Mouse (Mus musculus): Measurements from ENCODE around the gene C1qtnf12. TPM values are rescaled to one million over a fixed set of nuclear protein-coding genes. Genes with fewer than 3 reads are reported as not detected.
A peak's percentile ranks its signal among the peaks of the same experiment; 100 is the strongest.

Gene C1qtnf12
- polyA plus RNA-seq, 1 experiment from 2014 or later: 37.6 TPM

DNA sequence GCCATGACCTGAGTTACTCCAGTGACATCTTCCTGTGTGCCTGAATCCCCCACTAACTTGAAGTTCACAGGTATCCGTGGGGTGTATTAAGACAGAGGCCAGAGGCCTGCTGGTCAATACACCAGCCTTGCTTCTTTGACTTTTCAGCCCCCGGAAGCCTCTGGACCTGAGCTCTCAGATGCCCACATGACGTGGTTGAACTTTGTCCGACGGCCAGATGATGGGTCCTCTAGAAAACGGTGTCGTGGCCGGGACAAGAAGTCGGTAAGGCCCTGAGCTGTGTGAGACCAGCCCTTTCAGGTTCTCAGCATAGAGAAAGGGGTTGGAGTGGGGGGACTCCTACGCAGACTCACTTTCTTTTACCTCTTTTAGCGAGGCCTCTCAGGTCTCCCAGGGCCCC is 2.3 kb downstream of the C1qtnf12 start:
- Histone ChIP-seq H3K4me2 (ENCODE audit: low read depth, low read length) (no peak overlapping the region), H3K4me1 (ENCODE audit: control insufficient read depth, insufficient read depth, low read length) (peaks cover 14% of the 10 kb centered on the region), H3K4me3 (replicated peaks; ENCODE audit: low read length) (no peak overlapping the region), H3K9me3 (replicated peaks; ENCODE audit: control insufficient read depth, low read length) (no peaks in the 10 kb centered on the region), H3K36me3 (ENCODE audit: control insufficient read depth, insufficient read depth, low read length) (peaks cover 9% of the 10 kb centered on the region; the same call in 1 of the 2 replicates), H3K9ac (ENCODE audit: low read length) (no peak overlapping the region), H3K27me3 (ENCODE audit: control insufficient read depth, insufficient read depth, low read length) (no peaks in the 10 kb centered on the region), H3K27ac (ENCODE audit: low read length) (no peak overlapping the region)
- WGBS: 94% methylated on average over 11 of the region's 11 CpGs
- ATAC-seq (ENCODE audit: insufficient read depth, low FRiP score): no peak

GRCm38 (mm10) chr4:155969043-155969653 is 7.0 kb downstream of the C1qtnf12 start:
- Histone ChIP-seq H3K27ac (ENCODE audit: low read length) (no peak overlapping the region), H3K9ac (ENCODE audit: low read length) (no peak overlapping the region), H3K4me2 (ENCODE audit: low read depth, low read length) (no peak overlapping the region), H3K4me3 (replicated peaks; ENCODE audit: low read length) (no peak overlapping the region), H3K9me3 (replicated peaks; ENCODE audit: control insufficient read depth, low read length) (no peaks in the 10 kb centered on the region), H3K36me3 (ENCODE audit: control insufficient read depth, insufficient read depth, low read length) (peaks cover 9% of the 10 kb centered on the region; the same call in 1 of the 2 replicates), H3K27me3 (ENCODE audit: control insufficient read depth, insufficient read depth, low read length) (no peaks in the 10 kb centered on the region), H3K4me1 (ENCODE audit: control insufficient read depth, insufficient read depth, low read length) (no peaks in the 10 kb centered on the region)
- peak; percentile 66; the same call in 1 of the 2 replicates for ATAC-seq (ENCODE audit: insufficient read depth, low FRiP score)
- WGBS: 61% methylated on average over 13 of the region's 13 CpGs

DNA sequence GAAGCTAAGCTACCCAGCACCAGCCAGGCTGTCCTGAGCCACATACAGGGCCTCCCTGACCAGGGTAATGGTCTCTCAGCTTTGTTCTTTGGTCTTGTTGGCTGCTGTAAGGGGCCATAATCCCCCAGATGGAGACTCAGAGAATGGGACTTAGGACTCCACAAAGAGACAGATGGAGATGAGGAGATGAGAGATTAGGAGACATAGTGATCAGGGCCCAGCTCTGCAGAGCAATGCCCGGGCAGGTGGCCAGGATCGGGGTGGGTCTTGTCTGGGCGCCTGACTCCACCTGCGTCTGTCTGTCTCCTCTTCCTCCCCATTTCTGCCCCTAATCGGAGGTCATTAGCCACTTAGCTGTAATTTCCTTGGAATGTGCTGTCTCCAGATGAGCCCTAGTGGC is 8.2 kb downstream of the C1qtnf12 start:
- no peaks in the 10 kb centered on the region for H3K9me3 ChIP-seq (replicated peaks; ENCODE audit: control insufficient read depth, low read length)
- no peaks in the 10 kb centered on the region for H3K27me3 ChIP-seq (ENCODE audit: control insufficient read depth, insufficient read depth, low read length)
- no peaks in the 10 kb centered on the region for H3K4me1 ChIP-seq (ENCODE audit: control insufficient read depth, insufficient read depth, low read length)
- peaks cover 7% of the 10 kb centered on the region; the same call in 1 of the 2 replicates for H3K36me3 ChIP-seq (ENCODE audit: control insufficient read depth, insufficient read depth, low read length)
- no peak overlapping the region for H3K4me2 ChIP-seq (ENCODE audit: low read depth, low read length)
- 77% methylated on average over 5 of the region's 5 CpGs for WGBS
- H3K4me3 ChIP-seq (replicated peaks; ENCODE audit: low read length): no peak overlapping the region
- H3K9ac ChIP-seq (ENCODE audit: low read length): 0 out of 2 replicates have a peak overlapping the region, but pooled peaks have one; percentile 3
- H3K27ac ChIP-seq (ENCODE audit: low read length): no peak overlapping the region
- ATAC-seq (ENCODE audit: insufficient read depth, low FRiP score): no peak

DNA sequence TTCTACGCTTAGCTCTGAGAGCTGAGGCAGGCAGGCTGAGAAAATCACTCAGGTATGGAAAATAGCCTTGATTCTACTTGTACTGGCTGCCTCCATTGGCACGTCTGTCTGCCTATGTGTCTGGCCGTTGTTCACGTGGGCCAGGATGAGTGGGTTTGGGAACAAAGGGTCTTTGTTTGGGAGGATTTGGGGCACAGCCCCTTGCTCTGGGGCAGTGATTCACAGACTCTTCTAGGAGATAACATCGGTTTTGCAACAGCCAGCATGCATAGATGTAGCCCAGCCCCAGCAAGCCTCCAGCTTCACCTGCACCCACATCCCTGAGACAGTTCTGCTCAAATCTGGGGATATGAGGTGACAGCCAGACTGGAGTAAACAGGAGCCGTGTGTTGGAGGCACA is 10.5 kb downstream of the C1qtnf12 start:
- no peak overlapping the region for H3K4me3 ChIP-seq (replicated peaks; ENCODE audit: low read length)
- H3K36me3 ChIP-seq (ENCODE audit: control insufficient read depth, insufficient read depth, low read length): no peaks in the 10 kb centered on the region
- WGBS: 71% methylated on average over 6 of the region's 6 CpGs
- no peak for ATAC-seq (ENCODE audit: insufficient read depth, low FRiP score)
- no peak overlapping the region for H3K9ac ChIP-seq (ENCODE audit: low read length)
- H3K27me3 ChIP-seq (ENCODE audit: control insufficient read depth, insufficient read depth, low read length): no peaks in the 10 kb centered on the region
- no peaks in the 10 kb centered on the region for H3K9me3 ChIP-seq (replicated peaks; ENCODE audit: control insufficient read depth, low read length)
- no peak overlapping the region for H3K27ac ChIP-seq (ENCODE audit: low read length)
- no peaks in the 10 kb centered on the region for H3K4me1 ChIP-seq (ENCODE audit: control insufficient read depth, insufficient read depth, low read length)
- no peak overlapping the region for H3K4me2 ChIP-seq (ENCODE audit: low read depth, low read length)

DNA sequence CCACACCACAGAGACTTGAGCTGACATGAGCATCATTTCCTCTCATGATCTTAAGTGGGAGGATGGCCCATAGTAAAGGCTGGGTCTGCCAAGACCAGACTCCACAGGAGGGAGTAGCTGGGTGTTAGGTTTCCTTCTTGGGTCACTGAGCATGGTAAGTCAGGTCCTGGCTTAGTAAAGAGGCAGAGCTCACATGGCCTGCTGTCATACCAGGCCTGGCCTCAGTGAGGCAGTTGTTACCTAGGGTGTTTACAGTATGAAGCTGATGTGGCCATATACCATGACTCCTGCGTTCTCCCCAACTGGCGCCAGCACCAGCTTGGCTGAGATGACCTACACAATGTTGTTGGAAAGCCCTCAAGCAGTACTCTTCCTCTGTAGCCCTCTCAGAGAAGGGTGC is 11.1 kb downstream of the C1qtnf12 start:
- H3K27ac ChIP-seq (ENCODE audit: low read length): no peak overlapping the region
- no peak for ATAC-seq (ENCODE audit: insufficient read depth, low FRiP score)
- no peaks in the 10 kb centered on the region for H3K36me3 ChIP-seq (ENCODE audit: control insufficient read depth, insufficient read depth, low read length)
- no peak overlapping the region for H3K4me2 ChIP-seq (ENCODE audit: low read depth, low read length)
- no peaks in the 10 kb centered on the region for H3K4me1 ChIP-seq (ENCODE audit: control insufficient read depth, insufficient read depth, low read length)
- no peak overlapping the region for H3K4me3 ChIP-seq (replicated peaks; ENCODE audit: low read length)
- no peaks in the 10 kb centered on the region for H3K9me3 ChIP-seq (replicated peaks; ENCODE audit: control insufficient read depth, low read length)
- H3K27me3 ChIP-seq (ENCODE audit: control insufficient read depth, insufficient read depth, low read length): no peaks in the 10 kb centered on the region
- no peak overlapping the region for H3K9ac ChIP-seq (ENCODE audit: low read length)
- WGBS: 71% methylated on average over 2 of the region's 2 CpGs

- WGBS: 75% methylated on average over 12 of the region's 12 CpGs
- H3K4me2 ChIP-seq (ENCODE audit: low read depth, low read length): no peak overlapping the region
- no peaks in the 10 kb centered on the region; the same call in 1 of the 2 replicates for H3K27me3 ChIP-seq (ENCODE audit: control insufficient read depth, insufficient read depth, low read length)
- H3K9ac ChIP-seq (ENCODE audit: low read length): no peak overlapping the region
- H3K36me3 ChIP-seq (ENCODE audit: control insufficient read depth, insufficient read depth, low read length): no peaks in the 10 kb centered on the region
- no peak overlapping the region for H3K4me3 ChIP-seq (replicated peaks; ENCODE audit: low read length)
- ATAC-seq (ENCODE audit: insufficient read depth, low FRiP score): no peak
- no peak overlapping the region for H3K27ac ChIP-seq (ENCODE audit: low read length)
- H3K9me3 ChIP-seq (replicated peaks; ENCODE audit: control insufficient read depth, low read length): no peaks in the 10 kb centered on the region
- no peaks in the 10 kb centered on the region for H3K4me1 ChIP-seq (ENCODE audit: control insufficient read depth, insufficient read depth, low read length)
These were observed 19.4 kb downstream of the C1qtnf12 start for GRCm38 (mm10) chr4:155981436-155982082.

DNA sequence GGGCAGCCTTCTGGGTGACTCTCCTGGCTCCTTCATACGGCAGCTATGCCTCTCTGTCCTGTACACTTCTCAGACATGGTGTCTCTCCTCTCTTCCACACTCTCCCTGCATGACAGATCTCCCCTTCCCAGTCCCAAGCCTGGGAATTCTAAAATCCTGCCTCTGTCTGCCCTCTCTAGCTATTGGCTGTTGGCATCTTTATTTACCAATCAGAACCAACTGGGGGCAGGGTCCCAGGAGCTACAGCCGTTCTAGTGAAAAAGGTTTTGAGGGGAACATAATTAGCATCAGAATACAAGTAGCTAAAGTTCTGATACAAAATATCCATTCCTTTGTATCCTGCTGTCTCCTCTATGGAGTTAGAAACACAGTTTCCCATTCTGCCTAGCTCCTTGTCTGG is 21.7 kb downstream of the C1qtnf12 start:
- no peak for ATAC-seq (ENCODE audit: insufficient read depth, low FRiP score)
- Histone ChIP-seq H3K36me3 (ENCODE audit: control insufficient read depth, insufficient read depth, low read length) (no peaks in the 10 kb centered on the region), H3K9me3 (replicated peaks; ENCODE audit: control insufficient read depth, low read length) (no peaks in the 10 kb centered on the region), H3K27ac (ENCODE audit: low read length) (no peak overlapping the region), H3K4me1 (ENCODE audit: control insufficient read depth, insufficient read depth, low read length) (no peaks in the 10 kb centered on the region), H3K27me3 (ENCODE audit: control insufficient read depth, insufficient read depth, low read length) (no peaks in the 10 kb centered on the region; the same call in 1 of the 2 replicates), H3K4me3 (replicated peaks; ENCODE audit: low read length) (no peak overlapping the region), H3K9ac (ENCODE audit: low read length) (no peak overlapping the region), H3K4me2 (ENCODE audit: low read depth, low read length) (no peak overlapping the region)
- 14% methylated on average over 2 of the region's 2 CpGs for WGBS

GRCm38 (mm10) chr4:155991211-155991907 is 29.2 kb downstream of the C1qtnf12 start:
- Histone ChIP-seq H3K9me3 (replicated peaks; ENCODE audit: control insufficient read depth, low read length) (no peaks in the 10 kb centered on the region), H3K4me1 (ENCODE audit: control insufficient read depth, insufficient read depth, low read length) (peaks cover 21% of the 10 kb centered on the region), H3K36me3 (ENCODE audit: control insufficient read depth, insufficient read depth, low read length) (no peaks in the 10 kb centered on the region; the same call in 1 of the 2 replicates), H3K9ac (ENCODE audit: low read length) (peak overlapping the region; percentile 89), H3K4me3 (replicated peaks; ENCODE audit: low read length) (peak overlapping the region; percentile 69), H3K4me2 (ENCODE audit: low read depth, low read length) (peak overlapping the region; percentile 94), H3K27ac (ENCODE audit: low read length) (peak overlapping the region; percentile 96; the same call in 1 of the 2 replicates), H3K27me3 (ENCODE audit: control insufficient read depth, insufficient read depth, low read length) (no peaks in the 10 kb centered on the region)
- 84% methylated on average over 22 of the region's 22 CpGs for WGBS
- no peak for ATAC-seq (ENCODE audit: insufficient read depth, low FRiP score)

GRCm38 (mm10) chr4:155991908-155992230 is 29.8 kb downstream of the C1qtnf12 start:
- H3K27ac ChIP-seq (ENCODE audit: low read length): peak overlapping the region; percentile 96
- peaks cover 21% of the 10 kb centered on the region for H3K4me1 ChIP-seq (ENCODE audit: control insufficient read depth, insufficient read depth, low read length)
- H3K9ac ChIP-seq (ENCODE audit: low read length): peak overlapping the region; percentile 89
- no peaks in the 10 kb centered on the region for H3K9me3 ChIP-seq (replicated peaks; ENCODE audit: control insufficient read depth, low read length)
- H3K36me3 ChIP-seq (ENCODE audit: control insufficient read depth, insufficient read depth, low read length): no peaks in the 10 kb centered on the region; the same call in 1 of the 2 replicates
- no peaks in the 10 kb centered on the region for H3K27me3 ChIP-seq (ENCODE audit: control insufficient read depth, insufficient read depth, low read length)
- H3K4me3 ChIP-seq (replicated peaks; ENCODE audit: low read length): peak overlapping the region; percentile 69
- WGBS: 19% methylated on average over 37 of the region's 37 CpGs
- peak overlapping the region; percentile 94 for H3K4me2 ChIP-seq (ENCODE audit: low read depth, low read length)
- ATAC-seq (ENCODE audit: insufficient read depth, low FRiP score): no peak

All from stomach, embryonic 16.5 days (tissue).